Mouse (Mus musculus): ENCODE measurements at regions not wholly inside any gene's neighbourhood (a gene's known extent, or its start where the extent isn't known, plus 50 kb on each side); places are given as distances from the start of the nearest gene placed in this dataset.

GRCm38 (mm10) chr5:80178723-80179122 lies 841.2 kb upstream of the Adgrl3 start:
- intact Hi-C loops (cut with DNase I) = no loop called here
- DNase-seq (ENCODE audit: low spot score in 2 of 2) = peak in 1 of 2 experiments; percentile 18

DNA sequence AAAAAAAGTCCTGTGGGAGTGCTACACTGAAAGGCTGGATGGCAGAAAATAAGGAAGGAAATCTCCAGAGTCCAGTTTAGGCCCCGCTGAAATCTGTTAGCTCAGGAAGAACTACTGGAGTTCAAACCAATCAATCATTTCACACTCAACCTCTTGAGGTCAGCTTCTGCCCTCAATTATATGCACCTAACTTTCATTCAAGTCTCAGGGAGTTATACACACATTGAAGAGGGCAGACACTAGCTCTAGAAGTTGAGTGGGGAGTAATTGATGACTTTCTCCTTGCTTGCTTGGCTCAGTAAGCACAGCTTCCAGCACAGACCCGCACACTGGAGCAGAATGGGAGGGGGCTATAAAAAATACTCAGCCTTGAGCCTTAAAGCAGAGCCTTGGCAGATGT lies 839.7 kb upstream of the Adgrl3 start:
- intact Hi-C loops (cut with DNase I) = no loop called here

GRCm38 (mm10) chr5:80192418-80192817 lies 827.5 kb upstream of the Adgrl3 start:
- DNase-seq (ENCODE audit: low spot score in 2 of 2) = no peak
- intact Hi-C loops (cut with DNase I) = no loop called here

More for the DNA sequence above, 839.7 kb upstream of the Adgrl3 start:
- no peak for DNase-seq (ENCODE audit: low spot score in 2 of 2)

DNA sequence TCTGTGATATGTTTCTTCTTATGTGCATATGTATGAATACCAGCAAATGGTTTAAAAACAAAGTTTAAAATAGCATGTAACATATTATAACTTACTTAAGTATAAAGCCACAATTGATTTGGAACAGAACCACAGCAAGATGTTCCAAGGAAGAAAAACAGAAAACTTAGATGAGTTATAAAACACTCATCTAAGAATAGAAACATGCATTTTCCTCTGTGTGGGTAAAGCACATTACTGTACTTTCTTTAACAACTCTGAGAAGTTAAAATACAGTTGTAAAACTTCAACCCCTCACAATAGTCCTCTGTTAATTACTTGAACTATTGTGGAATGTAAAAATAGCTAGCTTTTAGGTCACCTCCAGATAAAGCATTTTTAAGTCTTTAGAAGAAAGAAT lies 820.3 kb upstream of the Adgrl3 start:
- peak in 1 of 2 experiments; percentile 5 for DNase-seq (ENCODE audit: low spot score in 2 of 2)
- intact Hi-C loops (cut with DNase I) = no loop called here

GRCm38 (mm10) chr5:80248530-80249122 lies 771.3 kb upstream of the Adgrl3 start:
- intact Hi-C loops (cut with DNase I) = no loop called here
- no peak for DNase-seq (ENCODE audit: low spot score in 2 of 2)

DNA sequence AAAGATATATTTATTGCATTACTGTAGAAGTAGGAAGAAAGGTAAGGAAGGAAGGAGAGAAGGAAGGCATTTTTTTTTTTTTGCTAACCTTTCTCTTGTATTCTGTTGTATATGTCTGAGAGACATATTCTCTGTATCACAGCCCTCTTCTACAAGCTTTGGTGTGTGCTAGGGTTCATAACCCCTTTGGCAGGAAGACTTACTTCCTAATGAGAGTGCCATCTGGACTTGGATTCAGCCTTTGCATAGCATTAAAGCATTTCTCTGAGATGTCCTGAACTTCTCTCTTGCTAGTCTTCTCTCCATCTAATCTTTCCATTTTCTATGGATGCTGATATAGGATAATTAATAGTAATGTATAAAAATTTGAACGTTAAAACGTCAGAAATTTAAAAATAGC lies 768.0 kb upstream of the Adgrl3 start:
- intact Hi-C loops (cut with DNase I) = no loop called here
- no peak for DNase-seq (ENCODE audit: low spot score in 2 of 2)

- intact Hi-C loops (cut with DNase I) = no loop called here
- DNase-seq (ENCODE audit: low spot score in 2 of 2) = peak in 1 of 2 experiments; percentile 2
Measured at GRCm38 (mm10) chr5:80255046-80255445, 764.9 kb upstream of the Adgrl3 start.

DNA sequence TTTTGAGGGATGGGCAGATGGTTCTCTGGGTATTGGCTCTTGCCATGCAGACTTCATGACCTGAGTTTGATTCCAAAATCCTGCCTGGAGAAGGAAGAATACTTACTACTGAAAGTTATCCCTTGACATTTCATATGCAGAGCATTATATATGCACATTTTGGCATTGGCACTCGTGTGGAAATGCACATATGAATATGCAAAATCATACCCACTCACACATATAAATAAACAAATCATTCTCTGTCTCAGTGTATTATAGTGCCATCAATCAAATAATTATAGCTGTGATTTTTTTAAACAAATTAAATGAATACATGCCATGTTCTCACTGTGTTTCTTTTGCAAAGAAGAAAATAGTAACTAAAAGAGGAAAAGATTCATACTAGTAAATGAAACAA lies 745.3 kb upstream of the Adgrl3 start:
- DNase-seq (ENCODE audit: low spot score in 2 of 2) = no peak
- intact Hi-C loops (cut with DNase I) = no loop called here

DNA sequence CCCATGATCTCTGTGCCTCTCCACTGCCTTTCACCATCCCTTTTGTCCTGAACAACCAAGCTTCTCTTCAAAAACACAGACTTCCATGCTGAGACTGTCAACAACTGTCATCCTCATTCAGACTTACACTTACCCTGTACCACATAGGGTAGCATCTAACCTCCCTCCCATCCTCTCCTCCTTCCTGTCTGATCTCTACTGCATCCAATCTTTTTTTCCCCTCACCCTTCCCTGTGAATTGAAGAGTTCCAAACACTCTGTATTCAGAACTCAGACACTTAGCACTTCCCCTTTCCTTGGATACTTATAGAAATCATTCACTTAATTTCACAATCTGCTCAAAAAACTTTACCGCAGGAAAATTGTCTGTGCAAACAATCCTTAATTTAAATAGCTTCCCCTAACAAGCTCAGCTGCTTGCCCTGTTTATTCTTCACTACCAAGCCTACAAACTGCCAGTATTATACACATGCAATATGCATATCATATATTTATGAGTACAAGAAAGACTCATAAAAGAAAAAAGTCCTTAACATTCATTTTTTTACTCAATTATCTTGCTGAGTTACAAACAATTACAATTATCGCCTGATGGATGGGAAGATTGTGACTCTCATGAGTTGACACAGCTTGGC lies 744.6 kb upstream of the Adgrl3 start:
- DNase-seq (ENCODE audit: low spot score in 2 of 2) = no peak
- intact Hi-C loops (cut with DNase I) = no loop called here

All from left cerebral cortex, postnatal 14 days (tissue).